12 mouse cellular contexts compared by ENCODE assay signal in the genomic region with DNA sequence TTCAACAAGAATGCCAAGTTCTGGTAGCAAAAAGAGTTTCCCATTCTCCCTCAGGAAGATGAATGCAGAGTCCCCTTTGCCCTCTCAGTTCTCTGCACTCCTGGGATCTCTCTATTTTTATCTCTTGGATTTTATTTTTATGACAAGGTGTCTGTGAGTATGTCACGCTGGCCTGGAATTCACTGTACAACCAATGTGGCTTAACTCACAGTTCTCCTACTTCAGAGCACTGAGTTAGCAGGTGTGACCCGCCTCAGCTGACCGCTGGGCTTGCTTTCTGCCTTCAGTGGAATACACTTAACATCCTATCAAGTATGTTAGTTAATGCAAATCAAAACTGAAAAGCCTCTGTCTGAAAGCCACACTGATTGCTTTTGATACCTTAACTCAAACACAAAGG.
"Had no signal": no experiment of that assay in that cellular context is flagged by ENCODE, and none has a peak within 500 bp of the region (broad histone marks: within the 10 kb centered on the region; RNA-seq: fewer than 3 reads in every experiment).

No protein-coding gene starts in this region.

- ATAC-seq: midbrain, embryonic 13.5 days had no signal

- H3K4me2 ChIP-seq: limb, embryonic 12.5 days; midbrain, embryonic 13.5 days; neural tube, embryonic 15.5 days had no signal

- H3K36me3 ChIP-seq: limb, embryonic 12.5 days; midbrain, embryonic 13.5 days; neural tube, embryonic 15.5 days had no signal

- H3K4me1 ChIP-seq: limb, embryonic 12.5 days; midbrain, embryonic 13.5 days; neural tube, embryonic 15.5 days had no signal

- H3K9ac ChIP-seq: limb, embryonic 12.5 days; liver, embryonic 14.5 days; midbrain, embryonic 13.5 days; neural tube, embryonic 15.5 days had no signal

- H3K9me3 ChIP-seq: limb, embryonic 12.5 days; midbrain, embryonic 13.5 days; neural tube, embryonic 15.5 days had no signal

- H3K27me3 ChIP-seq: limb, embryonic 12.5 days; midbrain, embryonic 13.5 days; neural tube, embryonic 15.5 days had no signal

- DNase-seq: kidney, postnatal 25 days; layer of hippocampus, adult 9-11 months; layer of hippocampus, postnatal 36 days; lung, adult 18-20 months; right cerebral cortex, adult 18-20 months; right cerebral cortex, postnatal 25 days; thymus, postnatal 4 days had no signal

- H3K4me3 ChIP-seq: limb, embryonic 12.5 days; midbrain, embryonic 13.5 days; myocyte; neural tube, embryonic 15.5 days had no signal

- H3K27ac ChIP-seq: limb, embryonic 12.5 days; liver, embryonic 14.5 days; midbrain, embryonic 13.5 days; neural tube, embryonic 15.5 days had no signal
